ENCODE assay signal across 28 mouse cellular contexts in the genomic region with DNA sequence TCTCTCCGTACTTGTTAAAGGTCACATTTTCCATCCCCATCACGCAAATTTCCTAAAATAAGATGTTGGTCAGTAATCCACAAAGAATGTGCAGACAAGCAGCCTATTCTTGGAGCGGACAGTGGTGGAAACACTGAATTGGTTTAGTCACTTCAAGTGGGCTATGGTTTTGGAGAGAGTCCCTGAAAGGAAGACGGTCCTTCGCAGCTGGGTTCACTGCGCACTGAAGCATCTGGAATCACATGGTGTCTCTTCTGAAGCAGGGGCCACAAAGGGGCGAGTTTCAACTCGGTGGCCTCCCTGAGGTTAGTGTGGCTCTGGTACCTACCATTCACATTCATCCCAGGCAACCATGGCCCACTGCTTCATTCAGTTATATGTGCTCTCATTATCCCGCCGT.
"Had no signal": no experiment of that assay in that cellular context is flagged by ENCODE, and none has a peak within 500 bp of the region (broad histone marks: within the 10 kb centered on the region; RNA-seq: fewer than 3 reads in every experiment).

No protein-coding gene starts in this region.

- H3K4me1 ChIP-seq: liver, embryonic 12.5 days; liver, embryonic 13.5 days; liver, embryonic 15.5 days; lung, embryonic 15.5 days; megakaryocyte, embryonic 14.5 days had no signal

- DNase-seq: left cerebral cortex, postnatal 4 days; liver; liver, embryonic 13.5 days; liver, postnatal 0 days; lung, adult 18-20 months; lung, adult 2 months; lung, embryonic 14.5 days; lung, postnatal 10 days; lung, postnatal 14 days; lung, postnatal 36 days; lung, postnatal 4 days; midbrain, embryonic 14.5 days had no signal

- H3K4me2 ChIP-seq: limb, embryonic 13.5 days; limb, embryonic 15.5 days; liver, embryonic 11.5 days; liver, embryonic 12.5 days; liver, embryonic 13.5 days; liver, embryonic 15.5 days; lung, embryonic 14.5 days; lung, embryonic 15.5 days; midbrain, embryonic 11.5 days; midbrain, embryonic 12.5 days; midbrain, embryonic 13.5 days; midbrain, embryonic 15.5 days had no signal

- H3K9ac ChIP-seq: limb, embryonic 12.5 days; limb, embryonic 13.5 days; limb, embryonic 15.5 days; liver, embryonic 12.5 days; liver, embryonic 13.5 days; liver, embryonic 14.5 days; liver, embryonic 15.5 days; liver, postnatal 0 days; lung, embryonic 14.5 days; lung, embryonic 15.5 days; midbrain, embryonic 12.5 days; midbrain, embryonic 13.5 days; midbrain, embryonic 15.5 days had no signal

- H3K9me3 ChIP-seq: limb, embryonic 12.5 days; limb, embryonic 13.5 days; limb, embryonic 15.5 days; liver, embryonic 12.5 days; liver, embryonic 13.5 days; liver, embryonic 15.5 days; lung, embryonic 15.5 days; megakaryocyte, embryonic 14.5 days; midbrain, embryonic 10.5 days; midbrain, embryonic 12.5 days; midbrain, embryonic 13.5 days; midbrain, embryonic 15.5 days had no signal

- H3K4me3 ChIP-seq: limb, embryonic 12.5 days; limb, embryonic 13.5 days; limb, embryonic 15.5 days; liver, embryonic 12.5 days; liver, embryonic 13.5 days; liver, embryonic 15.5 days; lung, embryonic 15.5 days; megakaryocyte, embryonic 14.5 days; midbrain, embryonic 10.5 days; midbrain, embryonic 12.5 days; midbrain, embryonic 13.5 days; midbrain, embryonic 15.5 days; myocyte had no signal

- H3K27me3 ChIP-seq: limb, embryonic 13.5 days; limb, embryonic 15.5 days; liver, embryonic 12.5 days; liver, embryonic 13.5 days; liver, embryonic 15.5 days; lung, embryonic 15.5 days; megakaryocyte, embryonic 14.5 days; midbrain, embryonic 12.5 days; midbrain, embryonic 13.5 days; midbrain, embryonic 15.5 days had no signal

- H3K27ac ChIP-seq: limb, embryonic 13.5 days; limb, embryonic 15.5 days; liver, embryonic 12.5 days; liver, embryonic 13.5 days; liver, embryonic 14.5 days; liver, embryonic 15.5 days; lung, embryonic 15.5 days; macrophage; midbrain, embryonic 10.5 days; midbrain, embryonic 12.5 days; midbrain, embryonic 13.5 days; midbrain, embryonic 15.5 days had no signal
